Mouse (Mus musculus) brain, embryonic 18.5 days (tissue): ENCODE data around the gene Acer3.
"Not testable (repeated sequence)": the region's sequence is repeated elsewhere in the genome, so short reads cannot be mapped to it uniquely, and the experiment has no call there.

Source experiments
- DNase-seq: peaks from one replicate; pipeline ENCODE4 v3.0.0-alpha.2; 2012; ENCODE audit warnings: low read depth, low spot score

The Acer3 gene

DNA sequence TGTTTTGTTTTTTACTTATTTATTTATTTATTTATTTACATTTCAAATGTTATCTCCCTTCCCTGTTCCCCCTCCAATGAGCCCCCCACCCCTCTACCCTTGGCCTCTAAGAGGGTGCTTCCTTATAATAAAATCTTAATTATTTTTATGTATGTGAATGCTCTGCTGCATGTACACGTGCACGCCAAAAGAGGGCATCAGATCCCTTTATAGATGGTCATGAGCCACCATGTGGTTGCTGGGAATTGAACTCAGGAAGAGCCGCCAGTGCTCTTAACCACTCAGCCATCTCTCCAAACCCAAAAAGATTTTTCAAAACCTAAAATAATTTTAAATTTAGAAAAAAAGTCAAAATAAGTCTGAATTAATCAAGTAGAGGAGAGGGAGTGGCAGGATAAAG, 31.4 kb downstream of the Acer3 start:
- no peak for DNase-seq

DNA sequence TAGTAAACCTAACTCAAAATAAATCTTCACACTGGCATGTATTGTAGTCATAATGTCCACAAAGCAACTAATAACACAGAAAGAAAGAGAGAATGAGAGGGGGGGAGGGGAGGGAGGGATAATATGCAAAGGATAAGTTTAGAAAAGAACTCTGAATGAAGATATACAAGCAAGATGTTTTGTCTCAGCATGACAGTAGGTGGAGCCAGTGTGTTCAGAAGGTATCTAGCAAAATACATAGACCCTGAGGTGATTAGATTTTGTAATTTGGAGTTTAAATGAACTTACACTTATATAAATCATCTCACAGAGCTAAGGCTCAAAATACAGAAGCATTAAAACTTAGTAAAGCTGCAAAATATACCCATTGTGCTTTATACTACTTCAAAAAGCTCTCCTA, 44.7 kb downstream of the Acer3 start:
- DNase-seq = no peak

GRCm38 (mm10) chr7:98268166-98268565, 52.8 kb downstream of the Acer3 start:
- not testable (repeated sequence) for DNase-seq

GRCm38 (mm10) chr7:98252520-98252919, 68.5 kb downstream of the Acer3 start:
- DNase-seq = no peak

DNA sequence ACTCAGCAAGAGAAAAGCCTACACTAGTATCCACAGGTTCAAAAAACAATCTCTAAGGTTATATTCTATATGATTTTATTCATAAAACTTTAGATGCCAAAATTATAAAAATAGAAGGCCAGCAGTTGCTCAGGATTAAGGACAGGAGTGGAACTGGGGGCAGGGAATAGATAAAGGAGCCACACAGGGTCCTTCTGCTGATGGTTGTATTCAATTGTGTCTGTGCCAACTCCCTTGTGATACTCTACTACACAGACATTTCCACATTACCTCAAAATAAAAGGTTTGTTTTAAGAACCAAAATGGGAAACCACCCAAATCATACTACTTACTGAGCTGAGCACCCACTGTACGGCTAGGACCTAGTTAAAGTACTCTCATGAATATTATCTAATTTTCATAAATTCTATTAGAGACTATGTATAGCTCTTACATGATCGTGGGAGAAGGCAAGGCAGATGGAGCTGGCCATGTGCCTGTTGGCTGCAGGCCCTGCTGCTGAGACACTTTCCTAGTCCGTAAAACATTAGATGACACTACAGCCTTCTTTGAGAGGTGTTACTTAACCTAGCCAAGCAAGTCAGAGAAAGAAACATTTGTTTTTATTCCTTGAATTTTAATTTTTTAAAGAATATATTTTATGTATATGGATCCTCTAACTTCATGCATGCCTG, 84.2 kb downstream of the Acer3 start:
- peak; percentile 30 for DNase-seq

DNA sequence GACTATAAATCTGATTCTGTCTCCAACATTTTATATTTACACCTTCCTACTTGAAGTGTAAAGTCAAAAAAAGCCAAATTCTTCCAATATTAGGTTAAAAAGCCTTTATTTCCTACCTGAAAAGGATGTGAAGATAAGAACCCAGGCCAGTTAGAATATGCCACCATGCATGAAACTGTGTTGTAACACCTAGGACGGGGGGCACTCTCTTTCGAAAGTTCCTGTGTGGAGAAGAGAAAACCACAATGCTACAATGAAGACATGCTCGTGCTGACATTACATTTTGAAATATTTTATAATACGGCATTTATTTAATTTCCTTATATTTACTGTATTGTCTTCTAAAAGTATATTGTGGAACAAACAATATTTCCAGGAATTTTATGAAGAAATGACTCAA, 97.2 kb downstream of the Acer3 start:
- no peak for DNase-seq

- DNase-seq = no peak
These were observed 104.3 kb downstream of the Acer3 start for GRCm38 (mm10) chr7:98216713-98217112.

- no peak for DNase-seq
These were observed 118.1 kb downstream of the Acer3 start for GRCm38 (mm10) chr7:98202946-98203345.

DNA sequence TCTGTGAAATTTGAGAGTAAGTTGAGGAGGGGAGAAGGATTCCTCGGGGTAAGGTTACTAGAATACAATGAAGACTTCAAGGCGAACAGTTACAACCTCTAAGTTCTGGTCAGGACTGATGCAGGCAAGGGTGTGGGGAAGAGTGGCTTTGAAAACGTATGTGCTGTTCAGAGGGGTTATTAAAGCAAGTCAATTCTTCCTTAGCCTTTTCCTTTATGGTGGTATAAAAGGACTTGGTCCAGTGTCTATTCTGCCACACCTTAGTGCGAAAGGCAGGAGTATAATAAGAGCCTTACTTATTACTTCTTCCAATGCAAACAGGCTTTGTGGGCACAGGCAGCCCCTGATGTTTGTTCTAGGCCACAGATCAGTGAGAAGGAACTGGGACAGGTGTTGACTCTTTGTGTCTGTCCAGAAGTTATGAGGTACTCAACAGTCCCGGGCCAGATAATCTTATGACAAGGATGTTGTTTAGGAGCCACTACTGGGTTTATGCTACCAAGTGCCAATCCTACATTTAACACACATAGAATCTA, 119.4 kb downstream of the Acer3 start:
- DNase-seq = no peak

DNA sequence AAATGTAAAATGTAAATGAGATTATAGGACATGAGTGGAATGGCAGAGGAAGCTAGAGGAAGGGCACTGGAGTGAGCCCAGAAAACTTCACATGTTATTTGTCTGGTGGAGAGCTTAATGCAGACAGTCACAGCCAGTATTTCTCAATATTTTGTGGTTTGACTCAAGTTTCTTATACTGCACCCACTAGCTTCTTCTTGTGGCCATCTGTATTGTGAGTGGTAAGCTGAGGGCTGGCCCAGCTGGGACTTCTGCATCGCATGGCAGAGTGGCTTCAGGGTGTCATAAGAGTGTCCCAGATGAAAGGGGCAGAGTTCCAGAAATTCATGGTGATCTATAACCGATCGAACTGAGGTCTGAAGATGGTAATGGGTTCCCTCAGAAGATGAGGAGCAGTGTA, 120.6 kb downstream of the Acer3 start:
- DNase-seq = no peak

GRCm38 (mm10) chr7:98199381-98199780, 121.6 kb downstream of the Acer3 start, which contains the start of gene B3gnt6:
Gene B3gnt6 (minus strand): TSS chr7:98199481.
- no peak for DNase-seq

DNA sequence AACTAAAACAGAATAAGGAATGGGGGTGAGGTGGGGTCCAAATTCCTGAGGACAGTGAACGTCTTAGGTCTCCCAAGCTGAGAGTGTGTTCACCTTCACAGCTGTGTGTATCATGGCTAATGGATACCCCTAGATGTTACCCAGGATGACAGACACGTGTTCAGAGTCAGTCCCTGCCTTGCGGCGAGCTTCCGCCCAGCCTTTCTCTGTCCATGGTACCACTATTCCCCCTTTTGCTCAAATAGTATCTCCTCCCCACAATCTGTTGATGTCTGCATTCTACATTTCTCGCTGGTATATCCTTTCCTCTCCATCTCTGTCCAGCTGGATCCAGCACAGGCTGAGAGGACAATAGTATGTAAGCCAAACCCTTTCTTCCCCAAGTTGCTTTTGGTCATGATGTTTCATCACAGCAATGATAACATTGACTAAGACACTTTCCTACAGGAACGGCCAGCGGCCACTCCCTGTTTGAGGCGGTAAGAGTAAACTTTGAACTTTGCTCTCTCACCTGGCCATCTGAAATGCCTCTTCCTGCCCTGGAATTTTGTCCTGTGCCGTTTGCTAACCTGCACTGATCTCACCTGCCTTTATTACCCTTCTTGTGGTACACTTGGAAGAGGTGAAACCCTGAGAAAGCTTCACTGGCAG, 125.7 kb downstream of the Acer3 start:
- no peak for DNase-seq

GRCm38 (mm10) chr7:98194026-98194792, 126.8 kb downstream of the Acer3 start:
- DNase-seq = no peak

DNA sequence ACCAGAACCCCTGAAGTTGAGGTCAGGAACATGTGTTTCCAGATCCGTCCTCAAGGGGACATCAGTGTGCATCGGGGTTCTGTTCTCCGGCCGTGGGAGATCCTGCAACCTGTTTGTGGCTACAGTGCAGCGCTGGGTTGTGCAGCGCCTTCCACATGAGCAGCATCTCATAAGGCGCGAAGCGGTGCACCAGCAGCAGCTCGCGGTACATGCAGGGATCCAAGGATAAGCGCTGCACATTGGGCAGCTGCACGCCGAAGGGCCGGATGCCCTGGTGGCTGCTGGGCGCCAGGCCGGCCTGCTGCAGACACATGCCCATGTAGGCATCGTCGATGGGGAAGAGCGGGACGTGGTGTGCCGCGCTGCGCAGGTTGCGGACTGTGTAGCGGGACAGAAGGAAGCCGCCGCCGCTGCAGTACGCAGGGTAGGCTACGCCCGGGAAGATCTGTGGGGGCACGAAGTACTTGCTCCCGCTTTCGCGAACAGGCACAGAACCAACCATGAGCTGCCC, 127.4 kb downstream of the Acer3 start:
- DNase-seq = no peak

GRCm38 (mm10) chr7:98191571-98192250, 129.3 kb downstream of the Acer3 start:
- no peak for DNase-seq

GRCm38 (mm10) chr7:98190578-98190977, 130.4 kb downstream of the Acer3 start:
- no peak for DNase-seq

- DNase-seq = no peak
These were observed 131.3 kb downstream of the Acer3 start for GRCm38 (mm10) chr7:98189745-98190144.

DNA sequence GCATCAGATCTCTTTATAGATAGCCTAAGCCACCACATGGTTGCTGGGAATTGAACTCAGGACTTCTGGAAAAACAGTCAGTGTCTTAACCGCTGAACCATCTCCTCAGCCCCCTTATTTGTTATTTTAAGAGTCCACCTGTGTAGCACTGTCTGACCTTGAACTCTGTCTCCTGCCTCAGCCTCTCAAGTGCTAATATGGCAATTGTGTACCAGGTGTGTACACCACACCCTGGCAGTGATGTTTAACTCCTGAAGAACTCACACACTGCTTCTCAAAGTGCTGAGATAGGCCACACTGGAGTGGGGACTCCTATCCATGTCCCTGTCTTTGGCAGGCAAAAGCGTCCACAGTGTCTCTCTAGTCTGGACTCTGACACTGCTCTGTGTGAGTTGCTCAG, 132.3 kb downstream of the Acer3 start:
- DNase-seq = no peak

DNA sequence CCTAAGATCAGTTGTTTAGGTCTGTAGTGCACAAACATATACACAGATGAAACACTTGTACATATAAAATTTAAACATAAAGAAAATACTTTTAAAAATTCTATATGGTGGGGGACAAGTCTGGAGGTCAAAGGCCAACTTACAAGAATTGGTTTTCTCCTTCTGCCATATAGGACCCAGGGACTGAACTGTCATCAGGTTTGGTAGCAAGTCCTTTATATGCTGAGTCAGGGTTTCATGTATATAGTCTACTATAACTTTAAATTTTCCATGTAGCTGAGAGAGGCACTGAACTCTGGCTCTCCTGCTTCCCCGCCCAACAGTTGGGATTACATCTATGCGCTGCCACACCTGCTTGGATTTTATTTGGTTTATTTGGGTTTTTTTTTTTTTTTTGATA, 132.8 kb downstream of the Acer3 start:
- no peak for DNase-seq

GRCm38 (mm10) chr7:98187332-98187731, 133.7 kb downstream of the Acer3 start:
- DNase-seq = not testable (repeated sequence)

DNA sequence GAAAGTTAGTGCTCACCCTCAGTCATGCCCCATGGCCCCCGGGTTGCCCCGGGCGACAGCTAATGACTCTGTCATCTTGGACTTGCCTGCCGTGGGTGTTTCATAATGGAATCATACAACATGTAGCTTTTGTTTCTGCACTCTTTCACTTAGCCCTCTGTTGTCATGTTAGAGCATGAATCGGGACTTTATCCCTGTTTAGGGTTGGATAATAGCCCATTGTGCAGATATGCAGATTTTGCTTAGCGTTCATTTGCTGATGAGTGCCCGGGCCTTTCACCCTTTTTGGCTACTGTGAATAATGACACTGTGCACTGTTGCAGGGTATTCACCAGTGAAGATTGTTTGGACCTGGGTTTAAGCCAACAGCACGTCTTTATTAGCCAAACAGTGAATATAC, 134.4 kb downstream of the Acer3 start:
- peak; percentile 34 for DNase-seq

GRCm38 (mm10) chr7:98185326-98185725, 135.7 kb downstream of the Acer3 start:
- DNase-seq = no peak
